Mouse (Mus musculus) NIH3T3 (cell line): ENCODE measurements around the gene Klk1b5.
A peak's percentile ranks its signal among the peaks of the same experiment; 100 is the strongest.
"Not testable (repeated sequence)": the region's sequence is repeated elsewhere in the genome, so short reads cannot be mapped to it uniquely, and the experiment has no call there.

Experiments used
- DNase-seq: peaks from one replicate; pipeline ENCODE4 v3.0.0-alpha.2; 2012; ENCODE audit warnings: low read depth

Gene Klk1b5

GRCm38 (mm10) chr7:44215645-44216044 is at the start of gene Klk1b5:
Klk1b5 (plus strand) TSS chr7:44215945.
- no peak for DNase-seq

GRCm38 (mm10) chr7:44179299-44180045 is 36.3 kb upstream of the Klk1b5 start:
- DNase-seq = no peak

- not testable (repeated sequence) for DNase-seq
Observed at GRCm38 (mm10) chr7:44186516-44186915, 29.2 kb upstream of the Klk1b5 start.

- not testable (repeated sequence) for DNase-seq
Observed at GRCm38 (mm10) chr7:44187936-44188335, 27.8 kb upstream of the Klk1b5 start, which contains the start of gene Klk1b24. Klk1b24 (plus strand) TSS chr7:44188236.

GRCm38 (mm10) chr7:44193466-44193865 is 22.3 kb upstream of the Klk1b5 start:
- DNase-seq = not testable (repeated sequence)

- DNase-seq = no peak
Observed at GRCm38 (mm10) chr7:44197891-44198290, 17.9 kb upstream of the Klk1b5 start, which contains the start of gene Klk1b3. Klk1b3 (plus strand) TSS chr7:44198191.

- DNase-seq = not testable (repeated sequence)
Observed at GRCm38 (mm10) chr7:44207135-44207534, 8.6 kb upstream of the Klk1b5 start, which contains the start of gene Klk1b4. Klk1b4 (plus strand) TSS chr7:44207435.

GRCm38 (mm10) chr7:44208307-44208706 is 7.4 kb upstream of the Klk1b5 start:
- DNase-seq = no peak

GRCm38 (mm10) chr7:44221601-44222000 is 5.9 kb downstream of the Klk1b5 start:
- not testable (repeated sequence) for DNase-seq

- DNase-seq = not testable (repeated sequence)
Observed at GRCm38 (mm10) chr7:44222335-44222734, 6.6 kb downstream of the Klk1b5 start.

GRCm38 (mm10) chr7:44225076-44225475 is 9.3 kb downstream of the Klk1b5 start, which contains the start of gene Klk1:
Klk1 (plus strand) TSS chr7:44225360.
- DNase-seq = no peak

GRCm38 (mm10) chr7:44235909-44236308 is 20.2 kb downstream of the Klk1b5 start, which contains the start of gene Gm36864:
Gm36864 (plus strand) TSS chr7:44236177.
- DNase-seq = no peak

GRCm38 (mm10) chr7:44239913-44240312 is 24.2 kb downstream of the Klk1b5 start:
- DNase-seq = no peak

GRCm38 (mm10) chr7:44240712-44241111 is 25.0 kb downstream of the Klk1b5 start:
- DNase-seq = no peak

GRCm38 (mm10) chr7:44241163-44241562 is 25.4 kb downstream of the Klk1b5 start:
- no peak for DNase-seq

- no peak for DNase-seq
Observed at GRCm38 (mm10) chr7:44244080-44244479, 28.3 kb downstream of the Klk1b5 start.

GRCm38 (mm10) chr7:44246055-44246983 is 30.6 kb downstream of the Klk1b5 start, which contains the start of the genes 1700028J19Rik and 2410002F23Rik:
1700028J19Rik (minus strand) TSS chr7:44246695.
2410002F23Rik (plus strand) TSS chr7:44246722.
- peak; percentile 94 for DNase-seq

GRCm38 (mm10) chr7:44246984-44247470 is 31.3 kb downstream of the Klk1b5 start:
- DNase-seq = peak; percentile 67

GRCm38 (mm10) chr7:44247971-44248370 is 32.2 kb downstream of the Klk1b5 start:
- no peak for DNase-seq

GRCm38 (mm10) chr7:44249248-44249647 is 33.5 kb downstream of the Klk1b5 start:
- no peak for DNase-seq

GRCm38 (mm10) chr7:44250732-44251275 is 35.1 kb downstream of the Klk1b5 start:
- not testable (repeated sequence) for DNase-seq
